Mouse (Mus musculus) embryonic fibroblast, embryonic 13.5 days (primary cell): ENCODE data around the gene Trim61. TPM values are rescaled to one million over a fixed set of nuclear protein-coding genes. Genes with fewer than 3 reads are reported as not detected.

ENCODE experiments used
- H3K27ac ChIP-seq: 2 replicates; pipeline ENCODE4 v1.5.1; 2012; ENCODE audit warnings: low read length, control low read depth, inconsistent platforms; ENCODE audit not compliant: insufficient read depth
- H3K4me1 ChIP-seq: 2 replicates; pipeline ENCODE4 v1.6.1; 2011; ENCODE audit warnings: low read length; ENCODE audit not compliant: control insufficient read depth, insufficient read depth
- H3K4me3 ChIP-seq: 2 replicates; pipeline ENCODE4 v1.5.1; 2011; ENCODE audit warnings: mild to moderate bottlenecking, control low read depth, low read length; ENCODE audit not compliant: insufficient read depth
- CTCF ChIP-seq: IDR thresholded peaks from 2 replicates; pipeline ENCODE4 v1.5.1; 2011; ENCODE audit warnings: mild to moderate bottlenecking, control low read depth, low read length, moderate library complexity, borderline replicate concordance; ENCODE audit not compliant: insufficient read depth
- POLR2A ChIP-seq: IDR thresholded peaks from 2 replicates; pipeline ENCODE4 v1.6.1; 2011; ENCODE audit warnings: low read depth, mild to moderate bottlenecking, control low read depth, low read length, moderate library complexity
- polyA plus RNA-seq: library from polyadenylated mRNA; stranded (reverse); fragments of >200 nt; gene quantifications from 2 replicates; pipeline ENCODE4 v1.2.4, GENCODE M21; 2011; ENCODE audit warnings: low read depth; ENCODE audit not compliant: missing spikeins, insufficient read length

Gene Trim61
- polyA plus RNA-seq, 1 experiment: not detected

GRCm38 (mm10) chr8:64998806-64999365 is 19.4 kb downstream of the Trim61 start:
- Histone ChIP-seq H3K4me1 (no peaks in the 10 kb centered on the region), H3K4me3 (no peak overlapping the region), H3K27ac (no peak overlapping the region)
- TF ChIP-seq CTCF (no peak), POLR2A (no peak)

GRCm38 (mm10) chr8:64987731-64988130 is 30.6 kb downstream of the Trim61 start, which contains the start of gene Trim75:
Trim75 (minus strand) TSS chr8:64987831.
- Histone ChIP-seq H3K4me3 (no peak within 1 kb of the TSS), H3K27ac (no peak within 1 kb of the TSS), H3K4me1 (no peaks in the 10 kb centered on the region)
- TF ChIP-seq POLR2A (no peak), CTCF (no peak)

- Histone ChIP-seq H3K4me3 (no peak overlapping the region), H3K27ac (no peak overlapping the region), H3K4me1 (no peaks in the 10 kb centered on the region)
- no peak for TF ChIP-seq CTCF
- no peak for TF ChIP-seq POLR2A
Observed at GRCm38 (mm10) chr8:64983150-64983897, 35.0 kb downstream of the Trim61 start.

Other genes starting within 250 kb of the Trim61 start
- gene Klhl2, start 168.5 kb downstream of the Trim61 start, polyA plus RNA-seq: 13.1 and 16.6 TPM in 2 replicates
- gene Tmem192, start 71.3 kb downstream of the Trim61 start, polyA plus RNA-seq: 25.1 and 32.5 TPM in 2 replicates
- not detected in 2 replicates for gene Trim75, start 30.7 kb downstream of the Trim61 start, polyA plus RNA-seq
- not detected in 2 replicates for gene Trim60, start 61 bp upstream of the Trim61 start, polyA plus RNA-seq
- gene Apela, start 18.8 kb upstream of the Trim61 start, polyA plus RNA-seq: 0.72 TPM in 1 of 2 replicates, not detected in the other
- not detected in 2 replicates for gene Gm10663, start 56.5 kb upstream of the Trim61 start, polyA plus RNA-seq
- gene BC030870, start 111.0 kb upstream of the Trim61 start, polyA plus RNA-seq: not detected in 2 replicates